Mouse (Mus musculus) ES-E14 (cell line): ENCODE results near the gene Ucma.

Experiments used
- CHD2 ChIP-seq: IDR thresholded peaks from 2 replicates; pipeline ENCODE4 v1.6.1; 2014; ENCODE audit warnings: mild to moderate bottlenecking, low read depth, low read length, inconsistent platforms
- HCFC1 ChIP-seq: IDR thresholded peaks from 2 replicates; pipeline ENCODE4 v1.6.1; 2012; ENCODE audit warnings: low read length, inconsistent platforms, borderline replicate concordance; ENCODE audit not compliant: insufficient read depth
- MAFK ChIP-seq: IDR thresholded peaks from 2 replicates; pipeline ENCODE4 v1.6.1; 2014; ENCODE audit warnings: mild to moderate bottlenecking, low read depth, low read length, inconsistent platforms; ENCODE audit not compliant: insufficient read depth
- ZC3H11A ChIP-seq: IDR thresholded peaks from 2 replicates; pipeline ENCODE4 v1.6.1; 2012; ENCODE audit warnings: low read depth, mild to moderate bottlenecking, inconsistent platforms, low read length, borderline replicate concordance
- ZNF384 ChIP-seq: IDR thresholded peaks from 2 replicates; pipeline ENCODE4 v1.6.1; 2012; ENCODE audit warnings: low read depth, low read length, inconsistent platforms

DNA sequence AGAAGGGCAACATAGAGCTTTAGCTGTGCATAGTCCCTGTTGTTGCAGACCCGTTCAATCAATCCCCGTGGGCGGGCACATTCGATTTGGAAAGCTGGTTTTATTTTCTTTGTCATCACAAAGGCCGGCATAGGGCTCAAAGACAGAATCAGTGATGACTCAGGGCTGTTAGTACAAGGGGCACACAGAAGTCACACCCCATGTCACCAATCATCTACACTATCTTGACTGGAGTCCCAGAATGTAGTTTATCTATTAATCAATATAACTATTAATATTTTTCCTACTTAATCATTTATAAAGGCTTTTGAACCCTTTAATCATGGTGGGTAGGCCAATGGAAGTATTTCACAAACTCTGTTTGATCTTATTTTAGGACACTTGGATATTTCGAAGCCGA, 38.0 kb upstream of the Ucma start:
- TF ChIP-seq ZC3H11A (no peak), HCFC1 (no peak), ZNF384 (no peak), CHD2 (no peak), MAFK (no peak)
